Mouse (Mus musculus) liver, embryonic 12.5 days (tissue): ENCODE results near the gene Otp. TPM values are rescaled to one million over a fixed set of nuclear protein-coding genes. Genes with fewer than 3 reads are reported as not detected.

ENCODE experiments used
- ATAC-seq: fragments of 200-750 bp; cut with Nextera tagmentation; 2 replicates; pipeline ENCODE4 v1.8.0; 2017; ENCODE audit warnings: moderate number of reproducible peaks, mild to moderate bottlenecking, moderate library complexity
- H3K27ac ChIP-seq: fragments of 300-500 bp; sonication (generic); 2 replicates; pipeline ENCODE4 v1.5.1; 2016; ENCODE audit warnings: mild to moderate bottlenecking
- H3K27me3 ChIP-seq: fragments of 300-500 bp; sonication (generic); replicated peaks from 2 replicates; pipeline ENCODE4 v1.6.1; 2016; ENCODE audit warnings: mild to moderate bottlenecking, moderate library complexity
- H3K36me3 ChIP-seq: fragments of 300-500 bp; sonication (generic); 2 replicates; pipeline ENCODE4 v1.6.1; 2016; ENCODE audit warnings: mild to moderate bottlenecking, moderate library complexity
- H3K4me1 ChIP-seq: fragments of 300-500 bp; sonication (generic); 2 replicates; pipeline ENCODE4 v1.6.1; 2016
- H3K4me2 ChIP-seq: fragments of 300-500 bp; sonication (generic); 2 replicates; pipeline ENCODE4 v1.6.1; 2016; ENCODE audit warnings: mild to moderate bottlenecking, moderate library complexity
- H3K4me3 ChIP-seq: fragments of 300-500 bp; sonication (generic); 2 replicates; pipeline ENCODE4 v1.5.1; 2016; ENCODE audit warnings: mild to moderate bottlenecking, moderate library complexity
- H3K9ac ChIP-seq: fragments of 300-500 bp; sonication (generic); 2 replicates; pipeline ENCODE4 v1.6.1; 2016; ENCODE audit warnings: mild to moderate bottlenecking, moderate library complexity
- H3K9me3 ChIP-seq: fragments of 300-500 bp; sonication (generic); replicated peaks from 2 replicates; pipeline ENCODE4 v1.6.1; 2016; ENCODE audit warnings: mild to moderate bottlenecking, moderate library complexity
- WGBS: fragments of 180-500 bp; shearing (Covaris S2); methylation state at CpG from one replicate; pipeline ENCODE4 v1.1.7; 2016; ENCODE audit not compliant: insufficient replicate concordance; 5-methylcytosine and 5-hydroxymethylcytosine counted together
- polyA plus RNA-seq: library from polyadenylated mRNA; unstranded; fragments of >200 nt; fragmentation: Nextera tagmentation; extraction: Ambion mirVana; gene quantifications from 2 replicates; pipeline ENCODE4 v1.2.1, GENCODE M21; 2016

The Otp gene
- not detected in 2 replicates for polyA plus RNA-seq

DNA sequence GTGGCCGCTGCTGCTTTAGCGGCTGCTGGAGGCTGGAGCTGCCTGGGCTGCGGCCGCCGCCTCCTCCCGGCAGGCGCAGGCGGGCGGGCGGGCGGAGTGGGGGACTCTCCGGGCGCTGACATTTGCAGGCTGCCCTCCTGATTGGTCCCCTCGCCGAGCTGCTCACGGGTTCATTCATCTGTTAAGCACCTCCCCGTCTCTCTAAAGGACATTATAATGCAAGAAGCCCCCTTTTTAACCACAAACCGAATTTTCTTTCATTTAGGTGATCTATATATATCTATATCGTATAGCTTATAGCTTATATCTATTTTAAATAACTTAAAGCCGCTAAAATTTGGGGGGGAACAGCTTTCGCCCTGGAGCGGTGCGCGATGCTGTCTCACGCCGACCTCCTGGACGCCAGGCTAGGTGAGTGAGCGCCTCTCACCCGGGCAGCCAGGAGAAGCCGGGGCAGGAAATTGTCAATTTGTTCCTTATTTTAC is at the start of gene Otp:
TSS of gene Otp (plus strand) at position 207 of the 485 bp plus-strand sequence.
- Histone ChIP-seq H3K9me3 (no peaks in the 10 kb centered on the region), H3K9ac (no peak within 1 kb of the TSS), H3K27me3 (peaks cover 86% of the 10 kb centered on the region), H3K27ac (no peak within 1 kb of the TSS), H3K4me3 (no peak within 1 kb of the TSS), H3K36me3 (no peaks in the 10 kb centered on the region), H3K4me2 (no peak within 1 kb of the TSS), H3K4me1 (no peaks in the 10 kb centered on the region)
- 1% methylated on average over 30 of the region's 30 CpGs for whole genome bisulfite sequencing
- no peak for ATAC-seq

DNA sequence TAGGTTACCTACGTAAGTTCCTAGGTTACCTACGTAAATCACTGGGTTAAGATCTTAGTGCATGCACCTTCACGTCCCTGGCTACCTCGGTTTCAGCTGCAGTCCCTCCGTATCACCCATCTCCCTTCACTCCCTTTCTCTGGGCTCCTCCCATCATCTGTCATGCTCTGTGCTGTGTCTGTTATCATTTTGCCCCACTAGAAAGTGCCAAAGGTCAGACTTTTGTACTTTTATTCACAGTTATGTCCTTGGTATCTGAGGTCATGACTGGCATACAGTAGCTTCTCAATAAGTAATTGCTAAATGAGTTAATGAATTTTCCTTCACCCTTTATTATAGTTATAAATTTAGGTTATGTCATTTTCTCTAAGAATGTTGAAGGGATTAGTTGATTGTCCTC is 49.0 kb upstream of the Otp start:
- Histone ChIP-seq H3K4me1 (peaks cover 10% of the 10 kb centered on the region; the same call in 1 of the 2 replicates), H3K36me3 (peaks cover 18% of the 10 kb centered on the region), H3K4me3 (no peak overlapping the region), H3K9ac (no peak overlapping the region), H3K9me3 (no peaks in the 10 kb centered on the region), H3K4me2 (no peak overlapping the region), H3K27ac (no peak overlapping the region), H3K27me3 (no peaks in the 10 kb centered on the region)
- WGBS, result 75% methylated on average over 5 of the region's 5 CpGs
- ATAC-seq, result no peak

DNA sequence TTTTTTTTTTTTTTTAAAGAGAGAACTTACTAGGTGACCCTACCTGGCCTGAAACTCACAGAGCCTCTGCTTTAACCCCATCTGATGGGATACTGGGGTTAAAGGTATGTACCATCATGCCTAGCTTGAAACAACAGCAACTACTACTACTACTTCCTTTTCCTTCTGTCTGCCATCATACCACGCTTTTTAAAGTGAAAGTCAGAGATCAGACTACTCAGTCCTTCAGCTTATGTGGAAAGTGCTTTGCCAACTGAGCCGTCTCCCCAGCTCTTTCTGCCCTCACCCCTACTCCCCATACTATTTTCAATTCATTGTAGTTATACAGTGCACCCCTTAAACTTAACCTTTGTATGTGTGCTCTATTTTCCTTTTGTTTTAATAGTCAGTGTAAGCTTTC is 48.4 kb upstream of the Otp start:
- Histone ChIP-seq H3K36me3 (peaks cover 18% of the 10 kb centered on the region), H3K4me1 (peaks cover 10% of the 10 kb centered on the region; the same call in 1 of the 2 replicates), H3K27me3 (no peaks in the 10 kb centered on the region), H3K9me3 (no peaks in the 10 kb centered on the region), H3K9ac (no peak overlapping the region), H3K4me2 (no peak overlapping the region), H3K4me3 (no peak overlapping the region), H3K27ac (no peak overlapping the region)
- WGBS, result 82% methylated on average over 2 of the region's 2 CpGs
- no peak for ATAC-seq

DNA sequence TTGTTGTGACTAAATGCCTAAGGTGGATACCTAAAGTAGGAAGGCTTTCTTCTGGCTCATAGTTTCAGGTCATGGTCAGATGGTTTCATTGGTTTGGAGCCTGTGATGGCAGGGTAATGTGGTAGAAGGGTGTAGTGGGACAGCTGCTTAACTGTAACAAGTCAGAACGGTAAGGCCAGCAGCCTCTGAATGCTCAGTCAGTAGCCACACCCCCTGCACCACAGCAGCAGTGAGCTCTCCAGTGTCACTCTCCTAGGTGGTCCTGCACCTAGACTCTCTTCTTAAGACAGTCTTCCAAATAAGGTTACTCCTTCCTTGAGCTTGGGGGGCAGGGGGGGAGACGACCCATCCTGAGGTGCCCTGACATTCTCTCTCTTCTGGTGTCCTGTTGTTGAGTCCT is 47.6 kb upstream of the Otp start:
- H3K27ac ChIP-seq, result no peak overlapping the region

DNA sequence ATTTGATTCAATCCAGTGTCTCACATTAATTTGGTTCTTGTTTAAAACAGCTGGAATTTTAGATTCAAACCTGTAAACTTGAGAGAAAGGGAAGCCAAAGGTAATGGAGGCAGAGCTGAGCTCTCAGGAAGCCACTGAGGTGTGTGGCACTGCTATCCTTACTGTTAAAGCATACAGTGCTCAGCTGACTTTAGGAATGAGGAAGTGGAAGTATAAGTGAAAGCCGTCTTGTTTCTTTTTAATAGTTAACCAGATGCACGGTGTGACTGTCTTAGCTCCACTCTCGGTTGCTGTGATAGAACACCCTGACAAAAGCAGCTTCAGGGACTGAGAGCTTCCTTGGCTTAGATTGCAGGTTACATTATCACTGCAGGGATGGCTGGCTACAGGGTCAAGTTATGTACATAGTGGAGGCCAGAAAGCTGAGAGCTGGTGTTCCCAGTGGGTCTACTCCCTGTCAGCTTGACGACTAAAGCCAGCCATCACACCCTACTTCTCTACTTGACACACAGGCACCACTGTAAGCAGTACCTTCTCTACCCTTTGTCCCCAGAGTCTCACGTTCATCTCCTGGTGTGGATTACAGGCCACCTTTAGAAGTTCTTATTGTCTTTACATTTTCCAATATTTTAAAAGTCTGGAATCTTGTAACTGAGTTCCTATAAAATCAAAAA is 37.2 kb upstream of the Otp start:
- H3K4me2 ChIP-seq, result no peak overlapping the region
- no peak overlapping the region for H3K27ac ChIP-seq
- no peak for ATAC-seq
- no peak overlapping the region for H3K9ac ChIP-seq
- 67% methylated on average over 5 of the region's 5 CpGs for WGBS
- no peaks in the 10 kb centered on the region for H3K9me3 ChIP-seq
- no peaks in the 10 kb centered on the region for H3K27me3 ChIP-seq
- no peak overlapping the region for H3K4me3 ChIP-seq
- H3K36me3 ChIP-seq, result peaks cover 59% of the 10 kb centered on the region
- no peaks in the 10 kb centered on the region for H3K4me1 ChIP-seq

More for the DNA sequence above, 47.6 kb upstream of the Otp start:
- no peak overlapping the region for H3K4me3 ChIP-seq
- no peaks in the 10 kb centered on the region for H3K27me3 ChIP-seq
- no peaks in the 10 kb centered on the region for H3K9me3 ChIP-seq
- no peak overlapping the region for H3K9ac ChIP-seq
- H3K4me1 ChIP-seq, result peaks cover 10% of the 10 kb centered on the region; the same call in 1 of the 2 replicates
- peaks cover 24% of the 10 kb centered on the region for H3K36me3 ChIP-seq
- 53% methylated on average over 2 of the region's 2 CpGs for WGBS
- no peak for ATAC-seq
- no peak overlapping the region for H3K4me2 ChIP-seq

DNA sequence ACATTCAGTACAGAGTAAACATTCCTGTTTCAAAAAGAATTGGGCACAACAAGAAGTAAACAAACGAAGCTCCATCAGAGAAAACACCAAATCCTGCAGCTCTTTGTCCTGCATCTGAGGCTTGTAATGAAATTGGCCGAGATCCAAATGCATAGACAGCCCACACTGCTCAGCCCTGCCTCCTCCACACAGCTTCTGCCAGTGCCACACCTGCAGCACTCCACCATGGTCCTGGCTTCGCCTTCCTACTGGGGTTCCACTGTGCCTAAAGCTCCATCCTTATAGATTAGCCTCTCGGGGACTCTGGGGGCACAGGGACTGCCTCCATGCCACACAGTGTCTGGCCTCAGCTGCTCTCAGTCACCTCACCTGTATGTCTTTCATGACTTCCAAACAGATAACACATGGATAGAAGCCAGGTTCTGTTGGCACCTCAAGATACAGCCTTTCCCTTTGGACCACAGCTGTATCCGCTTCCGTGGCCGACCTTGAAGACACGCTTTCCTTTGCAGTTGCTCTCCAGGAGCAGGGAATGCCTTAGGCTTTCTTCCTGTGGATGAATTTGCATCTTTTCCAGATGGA is 36.6 kb upstream of the Otp start:
- no peak overlapping the region for H3K9ac ChIP-seq
- H3K4me2 ChIP-seq, result no peak overlapping the region
- H3K36me3 ChIP-seq, result peaks cover 59% of the 10 kb centered on the region
- H3K4me3 ChIP-seq, result no peak overlapping the region
- no peaks in the 10 kb centered on the region for H3K4me1 ChIP-seq
- WGBS, result 75% methylated on average over 8 of the region's 8 CpGs
- ATAC-seq, result no peak
- no peaks in the 10 kb centered on the region for H3K9me3 ChIP-seq
- H3K27me3 ChIP-seq, result no peaks in the 10 kb centered on the region
- H3K27ac ChIP-seq, result no peak overlapping the region

DNA sequence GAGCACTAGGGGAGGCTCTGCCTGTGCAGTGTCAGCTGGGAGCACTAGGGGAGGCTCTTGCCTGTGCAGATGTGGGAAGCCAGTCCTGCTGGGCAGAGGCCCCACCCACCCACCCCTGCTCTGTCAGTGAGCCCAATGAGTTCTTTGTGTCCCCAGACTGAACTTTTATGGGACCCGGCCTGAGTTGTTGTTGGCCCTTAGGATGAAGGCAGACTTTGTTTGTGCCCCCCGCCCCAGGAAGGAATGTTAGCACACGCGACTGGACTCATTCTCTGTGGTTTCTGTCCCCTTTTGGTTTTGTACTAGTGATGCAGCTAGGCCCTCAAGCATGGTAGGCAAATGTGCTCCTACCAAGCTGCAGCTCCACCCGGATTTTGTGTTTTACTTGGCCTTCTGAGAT is 32.2 kb upstream of the Otp start:
- no peaks in the 10 kb centered on the region for H3K27me3 ChIP-seq
- ATAC-seq, result no peak
- H3K27ac ChIP-seq, result no peak overlapping the region
- H3K9me3 ChIP-seq, result no peaks in the 10 kb centered on the region
- no peak overlapping the region for H3K4me2 ChIP-seq
- H3K4me1 ChIP-seq, result no peaks in the 10 kb centered on the region
- H3K9ac ChIP-seq, result no peak overlapping the region
- H3K4me3 ChIP-seq, result no peak overlapping the region
- WGBS, result 79% methylated on average over 5 of the region's 5 CpGs
- H3K36me3 ChIP-seq, result peaks cover 39% of the 10 kb centered on the region

DNA sequence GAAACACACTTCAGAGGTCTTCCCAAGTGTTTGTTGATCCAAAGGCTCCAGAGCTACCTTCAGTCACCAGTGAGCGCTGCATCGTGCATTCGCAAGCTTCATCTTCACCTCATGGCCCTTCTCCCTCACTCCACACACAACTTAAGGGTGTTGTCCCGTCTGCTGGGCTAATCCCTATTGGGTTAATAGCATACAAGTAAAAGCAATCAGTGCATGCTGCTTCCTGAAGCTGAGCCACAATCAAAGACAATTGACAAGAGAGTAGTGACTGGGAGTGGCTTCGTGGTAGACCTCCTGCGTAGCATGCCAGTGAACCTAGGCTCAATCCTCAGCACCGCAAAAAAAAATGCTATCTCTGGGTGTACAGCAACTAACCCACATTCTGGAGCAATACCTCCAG is 27.5 kb upstream of the Otp start:
- Histone ChIP-seq H3K9ac (no peak overlapping the region), H3K4me3 (no peak overlapping the region), H3K9me3 (no peaks in the 10 kb centered on the region), H3K4me1 (no peaks in the 10 kb centered on the region), H3K36me3 (peaks cover 15% of the 10 kb centered on the region), H3K27me3 (peaks cover 9% of the 10 kb centered on the region), H3K27ac (no peak overlapping the region), H3K4me2 (no peak overlapping the region)
- WGBS, result 58% methylated on average over 7 of the region's 7 CpGs
- ATAC-seq, result no peak

DNA sequence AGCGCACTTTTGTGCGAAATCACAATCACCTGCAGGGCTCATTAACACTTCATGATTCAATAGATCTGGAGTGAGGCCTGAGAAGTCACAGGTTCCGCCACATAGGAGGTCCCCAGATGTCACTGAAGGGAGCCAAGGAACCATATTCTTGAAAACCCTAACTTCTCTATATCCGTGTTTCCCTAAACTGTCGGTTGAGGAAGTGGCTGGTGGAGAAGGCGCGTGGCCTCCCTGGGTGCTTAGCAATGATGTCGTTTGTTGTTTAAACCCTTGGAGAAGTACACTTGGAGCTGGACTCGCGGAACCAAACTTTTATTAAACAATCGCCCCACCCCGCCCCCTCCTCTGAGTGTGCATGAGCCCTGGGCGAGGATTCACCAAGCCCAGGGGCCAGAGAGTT is 26.1 kb upstream of the Otp start:
- no peaks in the 10 kb centered on the region for H3K4me1 ChIP-seq
- H3K27ac ChIP-seq, result no peak overlapping the region
- H3K36me3 ChIP-seq, result 0 out of 2 replicates have a peak, but pooled peaks cover under 1% of the 10 kb centered on the region
- ATAC-seq, result no peak
- H3K9ac ChIP-seq, result no peak overlapping the region
- no peak overlapping the region for H3K4me2 ChIP-seq
- H3K27me3 ChIP-seq, result peaks cover 14% of the 10 kb centered on the region
- no peaks in the 10 kb centered on the region for H3K9me3 ChIP-seq
- no peak overlapping the region for H3K4me3 ChIP-seq
- WGBS, result 42% methylated on average over 13 of the region's 13 CpGs

DNA sequence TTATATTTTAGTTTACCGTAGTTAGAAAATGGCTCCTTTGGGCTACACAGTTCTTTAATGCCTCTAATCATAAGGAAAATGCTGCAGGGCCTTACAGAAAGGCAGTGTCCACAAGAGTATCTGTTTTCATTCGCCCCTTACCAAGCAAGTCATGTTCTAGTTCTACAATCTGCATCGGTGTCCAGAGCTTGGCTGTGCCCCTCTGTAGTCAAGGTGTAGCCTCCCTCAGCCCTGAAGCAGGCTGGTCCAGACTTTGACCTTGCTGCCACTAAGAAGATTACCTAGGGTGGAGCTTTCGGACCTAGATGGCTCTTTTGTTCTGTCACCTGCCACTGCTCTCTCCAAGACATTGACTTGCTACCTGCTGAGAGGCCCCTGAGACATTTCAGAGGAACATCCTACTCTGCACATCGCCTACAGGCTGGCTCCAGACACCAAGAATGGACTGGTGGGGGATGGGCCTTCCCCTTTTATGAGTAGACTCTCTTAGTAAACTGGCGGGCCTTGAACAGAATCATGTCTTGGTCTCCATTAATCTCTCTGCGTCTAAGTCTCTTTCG is 17.3 kb upstream of the Otp start:
- no peak for ATAC-seq
- 64% methylated on average over 8 of the region's 8 CpGs for WGBS
- no peak overlapping the region for H3K4me2 ChIP-seq
- H3K27me3 ChIP-seq, result peaks cover 28% of the 10 kb centered on the region
- peaks cover 3% of the 10 kb centered on the region; the same call in 1 of the 2 replicates for H3K4me1 ChIP-seq
- no peak overlapping the region for H3K27ac ChIP-seq
- no peaks in the 10 kb centered on the region for H3K36me3 ChIP-seq
- H3K9me3 ChIP-seq, result no peaks in the 10 kb centered on the region
- H3K4me3 ChIP-seq, result no peak overlapping the region
- H3K9ac ChIP-seq, result no peak overlapping the region

DNA sequence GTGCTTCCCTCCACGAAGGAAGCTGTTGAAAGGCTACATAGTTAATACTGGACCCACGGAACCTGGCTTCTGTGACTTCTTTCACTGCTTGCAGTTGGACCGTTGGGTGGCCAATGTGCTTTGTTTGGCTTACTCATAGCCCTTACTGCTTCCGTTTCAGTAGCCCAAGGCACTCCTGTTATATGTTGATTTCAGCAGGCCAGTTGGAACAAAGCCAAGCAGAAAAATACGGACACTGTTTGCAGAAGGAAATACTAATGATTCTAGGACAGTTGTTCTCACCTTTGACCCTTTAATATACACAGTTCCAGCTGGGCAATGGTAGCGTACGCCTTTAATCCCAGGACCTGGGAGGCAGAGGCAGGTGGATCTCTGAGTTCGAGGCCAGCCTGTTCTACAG is 16.1 kb upstream of the Otp start:
- Histone ChIP-seq H3K36me3 (no peaks in the 10 kb centered on the region), H3K27me3 (peaks cover 34% of the 10 kb centered on the region), H3K9me3 (no peaks in the 10 kb centered on the region), H3K27ac (no peak overlapping the region), H3K4me2 (no peak overlapping the region), H3K4me1 (peaks cover 3% of the 10 kb centered on the region; the same call in 1 of the 2 replicates), H3K9ac (no peak overlapping the region), H3K4me3 (no peak overlapping the region)
- no peak for ATAC-seq
- WGBS, result 67% methylated on average over 8 of the region's 8 CpGs

DNA sequence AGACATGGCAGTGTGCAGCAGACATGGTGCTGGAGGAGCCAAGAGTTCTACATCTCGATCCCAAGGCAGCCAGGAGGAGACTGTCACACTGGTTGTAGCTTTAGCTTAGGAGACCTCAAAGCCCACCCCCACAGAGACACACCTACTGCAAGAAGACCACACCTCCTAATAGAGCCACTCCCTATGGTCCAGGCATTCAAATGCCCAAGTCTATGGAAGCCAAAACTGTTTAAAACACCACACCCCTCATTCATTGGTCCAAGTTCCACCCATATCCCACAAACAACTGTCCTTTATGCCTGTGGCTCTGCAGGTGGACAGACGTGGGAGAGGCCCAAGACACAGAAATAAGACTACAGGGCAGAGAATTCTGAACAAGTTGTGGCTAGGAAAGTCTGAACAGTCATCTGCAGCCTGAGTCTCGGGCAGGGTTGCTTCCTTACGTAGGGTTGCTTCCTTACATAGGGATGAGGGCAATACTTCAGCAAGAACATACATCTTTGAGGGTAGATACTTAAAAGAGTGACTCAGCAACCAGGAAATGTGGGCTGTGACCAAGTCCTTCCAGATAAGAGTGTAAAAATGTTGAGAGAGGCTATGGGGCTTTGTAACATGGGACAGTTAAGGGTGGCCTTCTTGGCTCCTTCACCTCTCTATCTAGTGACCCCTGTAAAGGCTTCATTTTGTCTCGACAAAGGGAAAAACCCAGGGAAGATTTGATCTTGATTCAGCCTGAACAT is 12.7 kb upstream of the Otp start:
- no peaks in the 10 kb centered on the region for H3K9me3 ChIP-seq
- H3K27ac ChIP-seq, result no peak overlapping the region
- no peak for ATAC-seq
- H3K27me3 ChIP-seq, result peaks cover 59% of the 10 kb centered on the region
- 26% methylated on average over 5 of the region's 5 CpGs for WGBS
- H3K4me2 ChIP-seq, result no peak overlapping the region
- no peaks in the 10 kb centered on the region for H3K36me3 ChIP-seq
- H3K4me3 ChIP-seq, result no peak overlapping the region
- peaks cover 3% of the 10 kb centered on the region; the same call in 1 of the 2 replicates for H3K4me1 ChIP-seq
- no peak overlapping the region for H3K9ac ChIP-seq
